Mouse (Mus musculus) hindbrain, embryonic 11.5 days (tissue): ENCODE results near the gene Gm20671. TPM values are rescaled to one million over a fixed set of nuclear protein-coding genes. Genes with fewer than 3 reads are reported as not detected.
A peak's percentile ranks its signal among the peaks of the same experiment; 100 is the strongest.
"Not testable (repeated sequence)": the region's sequence is repeated elsewhere in the genome, so short reads cannot be mapped to it uniquely, and the experiment has no call there.

ENCODE experiments used
- ATAC-seq: fragments of 200-750 bp; cut with Nextera tagmentation; 2 replicates; pipeline ENCODE4 v1.8.0; 2017; ENCODE audit warnings: mild to moderate bottlenecking, moderate TSS enrichment, moderate library complexity; ENCODE audit not compliant: low FRiP score
- DNase-seq: peaks from one replicate; pipeline ENCODE4 v3.0.0-alpha.2; 2015; ENCODE audit warnings: low spot score
- H3K27ac ChIP-seq: fragments of 300-500 bp; sonication (generic); 2 replicates; pipeline ENCODE4 v1.5.1; 2014; ENCODE audit warnings: mild to moderate bottlenecking, low read depth, low read length
- H3K27me3 ChIP-seq: fragments of 300-500 bp; sonication (generic); 2 replicates; pipeline ENCODE4 v1.6.1; 2014; ENCODE audit warnings: mild to moderate bottlenecking, low read length, moderate library complexity, mixed read lengths; ENCODE audit not compliant: control insufficient read depth, insufficient read depth
- H3K36me3 ChIP-seq: fragments of 300-500 bp; sonication (generic); 2 replicates; pipeline ENCODE4 v1.6.1; 2014; ENCODE audit warnings: mild to moderate bottlenecking, low read length, moderate library complexity, mixed read lengths; ENCODE audit not compliant: control insufficient read depth, insufficient read depth
- H3K4me1 ChIP-seq: fragments of 300-500 bp; sonication (generic); replicated peaks from 2 replicates; pipeline ENCODE4 v1.6.1; 2014; ENCODE audit warnings: low read length, mixed read lengths; ENCODE audit not compliant: control insufficient read depth, insufficient read depth
- H3K4me2 ChIP-seq: fragments of 300-500 bp; sonication (generic); replicated peaks from 2 replicates; pipeline ENCODE4 v1.6.1; 2014; ENCODE audit warnings: mild to moderate bottlenecking, low read depth, low read length
- H3K4me3 ChIP-seq: fragments of 300-500 bp; sonication (generic); 2 replicates; pipeline ENCODE4 v1.5.1; 2014; ENCODE audit warnings: low read depth, low read length
- H3K9ac ChIP-seq: fragments of 300-500 bp; sonication (generic); 2 replicates; pipeline ENCODE4 v1.6.1; 2014; ENCODE audit warnings: low read depth, low read length
- H3K9me3 ChIP-seq: fragments of 300-500 bp; sonication (generic); 2 replicates; pipeline ENCODE4 v1.6.1; 2016; ENCODE audit warnings: low read length; ENCODE audit not compliant: control insufficient read depth
- WGBS: fragments of 180-500 bp; shearing (Covaris S2); extraction: QIAGEN DNeasy Blood & Tissue Kit; methylation state at CpG from one replicate; pipeline ENCODE4 v1.1.7; 2014; 5-methylcytosine and 5-hydroxymethylcytosine counted together
- polyA plus RNA-seq: library from polyadenylated mRNA; unstranded; fragments of >200 nt; fragmentation: Nextera tagmentation; extraction: Ambion mirVana; gene quantifications from 2 replicates; pipeline ENCODE4 v1.2.1, GENCODE M21; 2014

Gene Gm20671
- not detected in 2 replicates for polyA plus RNA-seq

DNA sequence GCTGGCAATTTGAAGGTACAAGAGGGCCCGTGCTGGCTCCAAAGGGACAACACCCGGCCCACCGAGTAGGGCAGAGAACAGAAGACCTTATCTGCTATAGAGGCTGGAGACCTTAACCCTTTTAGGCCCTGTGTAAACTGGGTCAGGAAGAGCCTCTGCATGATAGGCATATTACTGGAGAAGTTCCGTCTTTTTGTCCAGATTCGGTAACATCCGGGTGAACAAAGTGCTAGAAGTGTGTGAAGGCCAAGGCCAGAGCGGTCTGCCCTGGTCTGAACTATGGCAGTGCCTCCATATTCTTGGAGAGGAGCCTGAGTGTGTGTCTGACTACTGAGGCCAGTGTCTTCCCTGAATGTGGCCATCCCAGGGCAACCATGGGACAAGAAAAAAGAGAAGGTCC, at the start of gene Gm20671:
Gene Gm20671, minus strand, starts transcription at position 101 of the 400 bp plus-strand sequence.
- Histone ChIP-seq H3K27me3 (no peaks in the 10 kb centered on the region), H3K9me3 (no peaks in the 10 kb centered on the region), H3K4me3 (no peak within 1 kb of the TSS), H3K4me2 (no peak within 1 kb of the TSS), H3K4me1 (no peaks in the 10 kb centered on the region), H3K9ac (no peak within 1 kb of the TSS), H3K36me3 (peaks cover 14% of the 10 kb centered on the region), H3K27ac (no peak within 1 kb of the TSS)
- DNase-seq (no peak), ATAC-seq (no peak)
- 96% methylated on average over 7 of the region's 7 CpGs for WGBS

DNA sequence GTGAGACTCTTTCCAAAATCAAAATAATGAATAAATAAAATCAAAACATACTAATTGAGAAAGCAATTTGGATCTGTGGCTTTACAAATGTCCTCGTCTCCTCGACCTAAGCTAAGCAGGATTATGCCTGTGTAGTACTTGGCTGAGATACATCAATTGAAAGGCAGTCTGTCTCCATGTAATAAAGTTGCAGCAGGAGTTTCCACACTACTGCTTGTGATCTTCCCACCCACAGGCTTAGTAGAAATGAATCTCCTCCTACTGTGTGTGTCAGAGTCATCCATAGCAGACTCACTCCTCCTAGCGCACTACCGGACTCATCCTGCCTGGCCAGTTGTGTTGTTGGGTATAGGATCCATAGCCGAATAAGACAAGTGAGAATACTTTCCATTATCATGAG, 45.4 kb upstream of the Gm20671 start:
- no peak for ATAC-seq
- H3K27ac ChIP-seq: no peak overlapping the region
- H3K4me3 ChIP-seq: no peak overlapping the region
- no peaks in the 10 kb centered on the region for H3K27me3 ChIP-seq
- 93% methylated on average over 5 of the region's 5 CpGs for WGBS
- H3K4me1 ChIP-seq: no peaks in the 10 kb centered on the region
- no peaks in the 10 kb centered on the region for H3K36me3 ChIP-seq
- no peak overlapping the region for H3K9ac ChIP-seq
- H3K4me2 ChIP-seq: no peak overlapping the region
- DNase-seq: no peak
- H3K9me3 ChIP-seq: no peaks in the 10 kb centered on the region

DNA sequence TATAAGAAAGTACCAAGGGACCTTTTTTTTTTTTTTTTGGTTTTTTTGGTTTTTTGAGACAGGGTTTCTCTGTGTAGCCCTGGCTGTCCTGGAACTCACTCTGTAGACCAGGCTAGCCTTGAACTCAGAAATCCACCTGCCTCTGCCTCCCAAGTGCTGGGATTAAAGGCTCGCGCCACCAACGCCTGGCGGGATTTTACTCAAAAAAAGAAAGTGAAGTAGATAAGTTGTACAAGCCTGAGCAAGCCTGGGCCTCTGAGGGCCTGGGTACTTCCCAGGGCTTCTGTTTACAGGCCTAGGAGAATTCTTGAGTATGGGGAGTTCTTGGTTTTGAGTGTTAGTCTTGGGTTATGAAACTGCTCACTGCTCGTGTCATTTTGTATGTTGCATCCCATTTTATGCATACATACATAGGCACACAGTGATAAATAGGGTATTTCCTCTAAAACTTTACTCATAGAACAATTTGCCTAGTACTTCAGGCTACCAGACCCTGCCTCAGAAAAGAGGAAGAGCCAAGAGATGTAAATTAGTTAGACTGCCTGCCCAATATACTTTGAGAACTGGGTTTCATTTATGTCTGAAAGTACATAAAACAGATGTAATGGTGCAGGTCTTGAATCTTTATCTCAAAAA, 42.6 kb upstream of the Gm20671 start:
- Histone ChIP-seq H3K4me2 (no peak overlapping the region), H3K4me1 (no peaks in the 10 kb centered on the region), H3K27ac (no peak overlapping the region), H3K9me3 (no peaks in the 10 kb centered on the region), H3K27me3 (no peaks in the 10 kb centered on the region), H3K36me3 (no peaks in the 10 kb centered on the region), H3K9ac (no peak overlapping the region), H3K4me3 (no peak overlapping the region)
- ATAC-seq (no peak), DNase-seq (no peak)
- WGBS: over 99% methylated on average over 5 of the region's 5 CpGs

DNA sequence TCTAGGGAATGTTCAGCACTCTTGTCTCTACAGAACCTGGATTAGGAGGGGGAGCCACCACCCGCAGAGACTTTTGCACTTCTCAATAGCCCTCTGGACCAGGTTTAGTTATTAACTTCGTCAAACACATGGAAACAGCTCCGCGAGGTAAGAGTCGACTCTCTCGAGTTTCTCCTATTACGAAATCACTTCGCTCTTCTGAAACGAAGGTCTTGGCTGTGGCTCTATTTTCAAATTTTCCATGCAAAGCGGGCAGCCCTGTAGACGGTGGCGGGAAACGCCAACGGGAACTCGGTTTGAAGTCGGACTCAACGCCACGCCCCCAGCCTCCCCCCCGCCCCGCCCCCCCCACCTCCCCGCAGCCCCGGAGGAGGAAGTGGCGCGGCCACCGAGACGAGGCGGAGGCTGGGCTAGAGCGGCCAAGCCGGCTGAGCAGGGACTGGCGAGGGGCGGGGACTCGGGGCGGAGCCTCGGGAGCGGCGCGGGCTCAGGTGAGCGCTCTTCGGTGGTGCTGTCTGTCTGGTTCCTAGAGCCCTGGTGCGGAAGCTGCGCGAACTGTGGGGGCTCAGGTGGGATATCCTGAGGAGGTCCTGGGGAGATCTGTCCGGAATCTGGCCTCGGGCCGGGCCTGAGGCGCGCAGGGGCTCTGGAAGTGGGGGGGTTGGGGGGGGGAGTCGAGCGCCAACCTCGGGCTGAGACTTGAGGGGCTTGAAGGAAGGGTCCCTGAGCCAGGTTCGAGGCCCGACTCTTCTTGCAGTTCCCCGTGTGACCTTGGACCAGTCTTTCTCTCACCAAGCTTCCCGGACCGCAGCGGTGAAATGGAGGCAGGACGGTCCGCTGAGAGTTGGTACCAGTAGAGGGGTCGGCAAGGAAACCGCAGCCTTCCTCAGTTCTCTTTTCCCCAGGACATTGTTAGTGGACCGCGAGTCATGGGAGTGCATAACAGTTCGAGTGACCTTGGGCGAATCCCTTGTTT, 36.6 kb upstream of the Gm20671 start, which contains the start of gene Depdc5:
Gene Depdc5, plus strand, starts transcription at position 449 of the 976 bp plus-strand sequence.
- H3K4me3 ChIP-seq: peak within 1 kb of the TSS; percentile 72
- DNase-seq: peak; percentile 91
- ATAC-seq: peak; percentile 97
- H3K36me3 ChIP-seq: no peaks in the 10 kb centered on the region
- no peaks in the 10 kb centered on the region for H3K9me3 ChIP-seq
- H3K4me2 ChIP-seq: peak within 1 kb of the TSS; percentile 56
- peak within 1 kb of the TSS; percentile 55; the same call in 1 of the 2 replicates for H3K27ac ChIP-seq
- H3K4me1 ChIP-seq: no peaks in the 10 kb centered on the region; the same call in 1 of the 2 replicates
- no peaks in the 10 kb centered on the region for H3K27me3 ChIP-seq
- H3K9ac ChIP-seq: peak within 1 kb of the TSS; percentile 73
- under 1% methylated on average over 46 of the region's 64 CpGs for WGBS

DNA sequence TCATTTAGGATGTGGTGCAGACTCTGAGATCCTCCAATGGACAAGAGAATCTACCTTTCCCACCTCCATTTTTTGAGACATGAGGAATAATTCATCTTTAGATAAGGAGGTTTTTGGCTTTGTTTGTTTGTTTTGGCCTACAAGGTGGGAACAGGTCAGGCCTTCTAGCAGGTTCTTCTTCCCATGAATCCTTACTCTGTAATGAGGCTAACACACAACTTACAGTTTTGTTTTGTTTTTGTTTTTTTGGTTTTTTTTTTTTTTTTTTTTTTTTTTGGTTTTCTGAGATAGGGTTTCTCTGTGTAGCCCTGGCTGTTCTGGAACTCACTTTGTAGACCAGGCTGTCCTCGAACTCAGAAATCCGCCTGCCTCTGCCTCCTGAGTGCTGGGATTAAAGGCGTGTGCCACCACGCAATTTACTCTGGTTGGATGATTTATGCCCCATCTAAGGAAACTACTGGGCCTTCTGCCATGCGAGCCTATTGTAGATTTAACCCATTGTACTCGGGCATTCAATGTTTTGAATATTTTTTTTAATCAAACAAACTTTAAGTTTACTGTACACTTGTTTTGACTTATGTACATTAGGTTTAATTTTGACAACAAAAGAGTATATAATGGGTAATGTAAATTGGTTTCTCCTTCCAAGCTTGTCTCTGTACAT, 35.7 kb upstream of the Gm20671 start:
- DNase-seq: no peak
- no peak overlapping the region for H3K27ac ChIP-seq
- 87% methylated on average over 6 of the region's 6 CpGs for WGBS

DNA sequence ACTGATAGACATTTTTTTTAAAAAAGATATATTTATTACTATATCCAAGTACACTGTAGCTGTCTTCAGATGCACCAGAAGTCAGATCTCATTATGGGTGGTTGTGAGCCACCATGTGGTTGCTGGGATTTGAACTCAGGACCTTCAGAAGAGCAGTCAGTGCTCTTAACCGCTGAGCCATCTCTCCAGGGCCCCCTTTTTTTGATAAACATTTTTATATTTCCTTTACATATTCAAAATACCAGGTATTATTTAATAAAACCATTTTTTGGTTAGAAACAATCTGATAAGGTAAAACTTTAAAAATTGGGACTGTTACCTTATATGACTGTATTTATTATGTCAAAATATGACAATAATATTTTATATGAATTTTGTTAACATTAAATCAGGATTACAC, 34.2 kb upstream of the Gm20671 start:
- DNase-seq: no peak
- Histone ChIP-seq H3K9ac (no peak overlapping the region), H3K4me2 (no peak overlapping the region), H3K27ac (no peak overlapping the region), H3K9me3 (no peaks in the 10 kb centered on the region), H3K4me1 (no peaks in the 10 kb centered on the region; the same call in 1 of the 2 replicates), H3K4me3 (no peak overlapping the region), H3K36me3 (no peaks in the 10 kb centered on the region), H3K27me3 (no peaks in the 10 kb centered on the region)
- WGBS: 91% methylated on average over 1 of the region's 1 CpGs
- ATAC-seq: no peak

More for the DNA sequence above, 35.7 kb upstream of the Gm20671 start:
- Histone ChIP-seq H3K9me3 (no peaks in the 10 kb centered on the region), H3K4me1 (no peaks in the 10 kb centered on the region; the same call in 1 of the 2 replicates), H3K4me2 (no peak overlapping the region), H3K4me3 (no peak overlapping the region), H3K27me3 (no peaks in the 10 kb centered on the region), H3K9ac (no peak overlapping the region), H3K36me3 (no peaks in the 10 kb centered on the region)
- ATAC-seq: no peak

DNA sequence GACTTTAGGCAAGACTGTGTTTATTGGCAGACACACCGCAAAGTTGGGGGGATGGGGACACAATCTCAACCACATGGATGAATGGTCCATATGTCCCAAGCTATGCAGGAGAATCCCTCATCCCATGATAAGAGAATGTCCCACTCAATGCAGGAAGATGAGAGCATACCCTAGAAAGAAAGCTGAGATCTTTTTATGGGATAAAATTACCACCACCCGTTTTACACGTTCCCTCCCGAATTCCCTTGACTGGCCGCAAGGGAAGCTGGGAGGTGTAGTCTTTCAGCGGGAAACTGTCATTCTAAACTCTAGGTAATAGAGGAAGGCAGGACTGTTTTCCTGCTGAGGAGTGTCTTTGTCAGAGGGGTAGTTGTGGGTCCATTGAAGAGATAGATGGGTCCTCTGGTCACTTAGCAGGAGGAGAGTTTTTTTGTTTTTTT, 30.9 kb upstream of the Gm20671 start:
- ATAC-seq (no peak), DNase-seq (peak; percentile 67)
- peak overlapping the region; percentile 40 for H3K9ac ChIP-seq
- peak overlapping the region; percentile 49 for H3K4me2 ChIP-seq
- no peaks in the 10 kb centered on the region for H3K36me3 ChIP-seq
- H3K4me1 ChIP-seq: 0 out of 2 replicates have a peak, but pooled peaks cover 2% of the 10 kb centered on the region
- H3K27me3 ChIP-seq: no peaks in the 10 kb centered on the region
- H3K9me3 ChIP-seq: no peaks in the 10 kb centered on the region
- WGBS: 4% methylated on average over 6 of the region's 6 CpGs
- H3K4me3 ChIP-seq: peak overlapping the region; percentile 34
- H3K27ac ChIP-seq: no peak overlapping the region

DNA sequence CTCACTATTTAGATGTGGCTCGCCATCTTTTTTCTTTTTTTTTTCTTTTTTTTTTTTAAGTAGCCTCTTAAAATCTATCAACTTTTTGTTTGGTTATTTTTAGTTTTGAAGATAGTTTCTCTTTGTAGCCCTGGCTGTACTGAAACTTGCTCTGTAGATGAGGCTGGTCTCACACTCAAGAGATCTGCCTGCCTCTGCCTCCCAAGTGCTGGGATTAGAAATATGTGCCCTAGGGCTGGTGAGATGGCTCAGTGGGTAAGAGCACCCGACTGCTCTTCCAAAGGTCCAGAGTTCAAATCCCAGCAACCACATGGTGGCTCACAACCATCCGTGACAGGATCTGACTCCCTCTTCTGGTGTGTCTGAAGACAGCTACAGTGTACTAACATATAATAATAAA, 28.4 kb upstream of the Gm20671 start:
- not testable (repeated sequence) for H3K4me3 ChIP-seq, H3K4me1 ChIP-seq, H3K9me3 ChIP-seq, ATAC-seq, H3K36me3 ChIP-seq, DNase-seq, H3K27ac ChIP-seq, H3K27me3 ChIP-seq, H3K9ac ChIP-seq, H3K4me2 ChIP-seq
- WGBS: 96% methylated on average over 2 of the region's 3 CpGs
